Mouse (Mus musculus) skeletal muscle tissue, adult 2 months (tissue): ENCODE data around the gene Ddo.

Experiments used
- DNase-seq: peaks from one replicate; pipeline ENCODE4 v3.0.0-alpha.2; 2012; ENCODE audit warnings: low read depth, low spot score

Ddo gene

DNA sequence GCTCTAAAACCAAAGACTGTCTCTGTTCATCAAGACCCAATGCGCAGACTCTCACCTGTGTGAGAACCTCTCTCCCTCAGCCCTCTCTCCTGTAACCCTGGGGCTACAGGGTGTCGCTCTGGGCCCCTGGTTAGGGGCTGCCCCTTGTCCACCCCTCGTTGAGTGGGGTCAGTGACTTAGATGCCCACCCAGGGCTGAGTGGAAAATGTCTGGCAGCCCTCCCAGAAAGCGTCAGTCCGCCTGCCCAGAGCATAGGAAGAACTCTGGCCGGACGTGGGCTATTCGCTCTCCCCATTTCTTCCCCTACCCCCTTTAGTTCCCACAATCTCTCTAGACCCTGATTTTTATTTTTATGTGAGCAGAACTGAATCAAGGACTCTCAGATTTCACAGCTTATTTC, 86.5 kb downstream of the Ddo start:
- DNase-seq: no peak

DNA sequence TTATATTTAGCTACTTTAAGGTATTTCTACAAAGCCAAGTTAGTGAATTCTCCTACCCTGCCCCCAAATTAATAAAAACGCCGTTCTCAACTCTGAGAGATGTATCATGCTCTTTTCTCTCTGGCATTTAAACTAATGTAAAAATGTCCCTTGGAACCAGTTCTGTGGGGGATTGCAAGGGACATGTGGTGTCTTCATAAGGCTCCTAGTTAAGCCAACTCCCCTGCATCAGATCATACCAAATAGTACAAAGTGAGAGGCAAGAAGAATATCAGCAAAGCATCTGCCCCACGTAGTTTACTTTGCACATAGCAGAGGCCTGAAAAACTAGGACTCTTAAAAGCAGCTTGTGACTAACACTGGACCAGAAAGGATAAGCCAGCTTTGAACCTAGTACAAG, 86.9 kb downstream of the Ddo start:
- DNase-seq: no peak

DNA sequence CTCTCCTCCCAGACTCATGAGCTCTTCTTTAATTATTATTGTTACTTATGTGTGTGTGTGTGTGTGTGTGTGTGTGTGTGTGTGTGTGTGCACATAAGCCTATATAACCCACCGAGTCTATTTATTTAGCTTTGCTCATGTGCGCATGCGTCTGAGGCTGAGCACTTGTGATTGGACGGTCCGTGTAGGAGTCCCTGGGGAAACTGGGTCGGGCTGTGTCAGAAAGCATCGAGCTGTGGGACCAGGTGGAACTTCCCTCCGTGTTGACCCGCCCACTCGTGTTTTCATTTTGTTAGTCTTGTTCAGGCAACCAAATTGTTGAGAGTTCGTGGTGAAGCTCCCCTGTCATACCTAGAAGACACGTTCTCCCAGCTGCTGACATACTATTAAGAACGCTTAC, 88.6 kb downstream of the Ddo start:
- DNase-seq: no peak

DNA sequence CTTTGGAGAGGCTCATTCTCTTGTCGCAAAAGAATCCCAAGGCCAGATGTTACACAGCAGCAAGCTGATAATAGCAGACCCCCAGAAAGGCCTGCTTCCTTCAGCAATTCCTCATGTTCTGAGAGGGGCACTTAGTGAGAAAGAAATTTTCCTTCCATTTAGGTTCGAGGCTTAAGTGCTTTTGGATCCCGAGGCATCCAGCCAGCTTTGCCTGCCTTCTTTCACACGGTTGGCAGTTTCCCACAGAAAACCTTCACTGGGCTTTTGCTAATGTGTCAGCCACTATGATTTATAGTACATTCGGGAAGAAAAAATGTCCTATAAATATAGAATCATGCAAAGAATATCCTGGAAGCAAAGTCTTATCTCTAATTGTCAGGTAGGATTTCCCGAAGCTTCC, 89.3 kb downstream of the Ddo start:
- DNase-seq: no peak

DNA sequence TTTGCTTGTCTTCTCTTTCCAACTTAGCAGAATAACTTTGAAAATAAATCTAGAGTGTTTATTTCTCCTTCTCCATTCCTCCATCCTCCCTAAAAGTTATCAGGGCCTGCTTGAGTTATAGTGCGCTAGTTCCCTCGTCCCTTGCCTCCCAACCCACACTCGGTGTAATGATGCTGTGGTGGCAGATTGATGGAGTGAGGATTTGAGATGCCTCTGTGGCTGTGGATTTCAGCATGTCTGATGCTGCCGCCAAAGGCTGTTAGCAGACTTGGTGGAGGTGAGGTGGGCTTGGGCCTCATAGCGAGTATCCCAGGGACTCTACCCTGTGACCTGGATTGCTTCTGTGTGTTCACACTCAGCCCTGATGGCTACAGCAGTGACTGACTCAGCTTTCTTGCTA, 91.1 kb downstream of the Ddo start:
- DNase-seq: no peak

DNA sequence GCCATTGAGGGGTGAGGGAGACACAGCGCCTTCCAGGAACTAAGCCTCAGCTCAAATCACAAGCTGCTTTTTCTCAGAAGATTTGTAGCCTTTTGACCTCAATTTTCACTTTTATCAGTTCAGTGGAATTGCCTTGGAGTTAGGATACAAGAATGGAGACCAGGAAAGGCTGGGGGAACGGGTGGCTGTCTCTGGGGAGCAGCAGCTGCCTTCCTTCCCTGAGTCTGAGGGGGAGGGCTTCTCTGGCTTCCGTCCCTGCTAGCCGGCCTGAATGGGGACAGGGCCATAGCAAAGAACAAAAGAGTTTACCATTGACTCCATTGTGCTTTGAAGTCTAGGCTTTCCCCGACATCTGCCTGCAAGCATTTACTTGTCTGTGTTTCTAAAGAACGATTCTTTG, 94.5 kb downstream of the Ddo start:
- no peak for DNase-seq

DNA sequence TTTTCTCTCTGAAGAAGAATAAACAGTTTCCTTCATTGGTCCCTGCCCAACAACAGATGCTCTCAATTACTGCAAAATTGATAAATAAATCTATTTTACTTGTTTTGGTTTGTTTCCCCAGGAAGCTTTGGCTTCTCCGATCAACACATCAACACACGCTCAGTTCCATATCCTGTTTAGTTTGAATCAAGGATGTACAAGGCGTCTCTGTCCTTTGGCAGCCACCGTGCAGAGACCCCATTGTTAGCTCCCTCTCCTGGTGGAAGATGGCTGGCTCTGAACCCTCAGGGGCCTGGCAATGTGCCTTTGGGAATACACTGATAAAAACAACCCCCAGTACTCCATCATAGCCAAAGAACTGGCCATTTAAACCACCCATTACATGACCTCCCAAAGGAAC, 95.3 kb downstream of the Ddo start:
- no peak for DNase-seq

DNA sequence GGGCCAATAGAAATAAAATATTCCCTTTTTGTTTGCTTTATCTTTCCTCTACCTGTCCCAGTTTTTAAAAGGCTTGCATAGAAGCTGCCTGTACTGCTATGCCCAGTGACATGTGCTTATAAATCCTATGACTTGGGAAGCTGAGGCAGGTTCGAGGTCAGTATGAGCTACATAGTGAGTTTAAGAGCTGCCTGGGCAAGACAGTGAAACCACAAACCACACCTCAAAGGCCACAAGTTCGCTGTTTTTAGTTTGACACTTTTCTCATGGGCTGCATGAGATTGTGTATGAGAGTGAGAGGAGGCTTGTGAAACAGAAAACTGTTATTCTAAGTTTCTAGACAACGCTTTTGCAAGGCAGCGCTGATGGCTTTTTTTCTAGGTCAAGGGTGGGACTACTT, 95.7 kb downstream of the Ddo start:
- no peak for DNase-seq

DNA sequence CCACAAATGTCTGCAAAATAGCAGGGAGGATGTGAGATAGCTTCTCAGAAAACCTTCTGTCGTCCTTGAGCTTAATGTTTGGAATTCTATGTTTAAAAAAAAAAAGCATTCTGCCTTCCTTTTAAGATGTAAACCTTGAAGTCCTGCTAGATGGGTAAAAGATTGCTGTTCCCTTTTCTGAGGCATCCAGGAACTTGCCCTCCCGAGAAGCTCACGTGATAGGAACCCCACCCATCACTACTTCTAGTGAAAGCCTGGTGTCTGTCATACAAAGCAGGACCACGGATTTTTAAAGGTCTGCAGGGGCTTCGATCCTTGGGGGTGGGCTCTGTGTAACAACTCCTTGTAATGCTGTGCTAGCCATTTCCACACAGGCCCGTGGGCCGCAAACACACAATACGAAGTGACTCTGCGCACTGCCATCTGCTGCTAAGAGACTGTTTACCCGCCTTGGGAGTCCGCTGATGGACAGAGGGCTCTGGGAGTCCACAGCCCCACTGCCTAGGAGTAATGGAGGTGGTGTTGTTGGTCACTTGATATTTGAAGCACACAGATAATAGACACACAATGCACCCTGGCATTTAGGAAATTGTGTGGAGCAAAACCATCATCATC, 96.6 kb downstream of the Ddo start:
- no peak for DNase-seq

DNA sequence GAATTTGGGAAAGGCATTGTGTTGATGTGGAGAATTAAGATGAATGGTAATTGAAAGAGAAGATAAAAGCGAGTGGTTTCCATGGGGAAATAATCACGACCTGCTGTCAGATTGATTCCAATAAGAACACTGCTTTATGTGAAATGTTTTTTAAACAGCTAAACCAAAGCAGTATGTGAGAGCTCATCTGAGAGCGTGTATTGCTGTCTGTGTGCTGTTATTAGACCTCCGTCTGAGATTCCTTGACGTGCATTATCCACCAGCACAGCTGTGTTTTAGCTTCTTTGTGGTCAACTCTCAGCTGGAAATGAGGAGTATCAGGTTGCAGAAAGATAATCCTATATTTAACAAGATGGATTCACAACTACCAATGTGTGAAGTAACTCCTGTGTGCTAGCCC, 97.2 kb downstream of the Ddo start:
- no peak for DNase-seq

DNA sequence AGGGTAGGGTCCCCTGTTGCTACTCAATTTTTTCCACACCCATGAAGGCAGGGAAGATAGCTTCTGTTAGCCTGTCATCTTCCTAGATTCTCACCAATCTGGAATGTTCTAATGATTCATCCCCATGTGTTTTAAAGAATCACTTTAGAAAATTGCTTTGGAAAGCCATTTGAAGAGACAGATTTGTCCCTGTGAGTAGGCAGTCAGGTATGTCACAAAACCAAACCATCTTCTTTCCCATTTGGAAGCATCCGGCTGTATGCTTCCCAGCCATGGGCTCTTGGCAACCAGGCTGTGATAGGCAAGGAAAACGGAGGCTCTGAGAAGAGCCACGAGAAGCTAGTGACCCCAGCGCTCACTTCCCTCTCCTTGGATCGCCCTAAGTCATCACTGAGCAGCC, 100.4 kb downstream of the Ddo start:
- no peak for DNase-seq
